Mouse (Mus musculus) frontal cortex, adult 2 months (tissue): ENCODE measurements around the gene Slc2a1. TPM values are rescaled to one million over a fixed set of nuclear protein-coding genes. Genes with fewer than 3 reads are reported as not detected.
A peak's percentile ranks its signal among the peaks of the same experiment; 100 is the strongest.

Source experiments
- DNase-seq, 2 experiments: peaks; one replicate each; pipeline ENCODE4 v3.0.0; 2022; ENCODE audit warnings: low spot score in 1 of 2; ENCODE audit errors: extremely low spot score in 1 of 2
- polyA plus RNA-seq: library from polyadenylated mRNA; depleted of rRNA; stranded (reverse); fragments of >200 nt; gene quantifications from 2 replicates; pipeline ENCODE4 v1.2.3, GENCODE M21; 2012; rRNA removed

Gene Slc2a1
- 98.9 and 106 TPM in 2 replicates for polyA plus RNA-seq

DNA sequence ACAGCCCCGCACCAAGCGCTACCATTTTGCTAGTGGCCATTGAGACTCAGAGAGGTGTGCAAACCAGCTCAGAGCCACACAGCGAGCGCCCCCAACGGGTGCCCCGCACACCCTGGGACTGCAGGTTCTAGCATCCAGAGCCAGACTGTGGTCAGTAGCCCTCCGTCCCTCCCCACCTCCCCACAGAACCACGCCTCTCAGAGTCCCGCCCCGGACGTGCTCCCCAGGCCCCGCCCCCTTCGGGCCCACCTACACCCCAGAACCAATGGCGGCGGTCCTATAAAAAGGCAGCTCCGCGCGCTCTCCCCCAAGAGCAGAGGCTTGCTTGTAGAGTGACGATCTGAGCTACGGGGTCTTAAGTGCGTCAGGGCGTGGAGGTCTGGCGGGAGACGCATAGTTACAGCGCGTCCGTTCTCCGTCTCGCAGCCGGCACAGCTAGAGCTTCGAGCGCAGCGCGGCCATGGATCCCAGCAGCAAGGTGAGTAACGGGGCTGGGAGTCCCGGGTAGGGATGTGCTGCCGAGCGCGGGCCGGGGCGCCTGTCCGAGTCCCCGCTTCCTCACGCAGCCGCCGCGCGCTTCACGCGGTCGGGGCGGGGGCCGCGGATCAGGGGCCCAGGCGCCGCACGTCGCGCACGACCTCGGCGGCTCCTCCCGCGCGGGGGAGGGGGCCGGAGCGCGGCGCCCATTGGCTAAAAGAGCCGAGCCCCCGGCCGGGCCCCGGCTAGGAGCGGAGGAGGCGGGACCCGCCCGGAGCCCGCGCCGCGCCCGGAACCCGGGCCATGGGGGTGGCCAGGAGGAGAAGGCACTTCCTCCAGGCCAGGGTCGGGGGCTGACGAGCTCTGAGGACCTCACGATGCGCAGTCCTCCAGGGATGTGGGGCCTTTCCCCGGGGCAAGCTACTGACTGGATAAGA, at the start of gene Slc2a1:
Slc2a1 (plus strand) TSS at position 217 of the 914 bp plus-strand sequence.
- peak; percentile 81 to 90 for DNase-seq

DNA sequence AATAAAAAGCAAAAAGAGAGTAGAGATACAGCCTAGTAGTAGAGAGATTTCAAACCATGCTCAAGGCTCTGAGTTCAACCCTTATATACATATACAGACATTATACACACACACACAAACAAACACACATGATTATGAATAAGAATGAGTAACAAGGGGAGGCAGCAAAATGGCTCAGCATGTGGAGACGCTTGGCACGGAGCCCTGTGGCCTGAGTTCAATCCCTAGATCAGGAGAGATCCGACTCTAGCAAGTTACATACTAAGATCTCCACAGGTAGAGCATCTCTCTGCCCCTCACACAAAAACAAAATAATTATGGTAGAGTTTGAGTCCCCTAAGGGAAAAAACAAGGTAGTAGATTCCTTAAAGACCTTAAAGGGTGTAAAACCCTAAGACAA, 41.7 kb upstream of the Slc2a1 start:
- DNase-seq = no peak

DNA sequence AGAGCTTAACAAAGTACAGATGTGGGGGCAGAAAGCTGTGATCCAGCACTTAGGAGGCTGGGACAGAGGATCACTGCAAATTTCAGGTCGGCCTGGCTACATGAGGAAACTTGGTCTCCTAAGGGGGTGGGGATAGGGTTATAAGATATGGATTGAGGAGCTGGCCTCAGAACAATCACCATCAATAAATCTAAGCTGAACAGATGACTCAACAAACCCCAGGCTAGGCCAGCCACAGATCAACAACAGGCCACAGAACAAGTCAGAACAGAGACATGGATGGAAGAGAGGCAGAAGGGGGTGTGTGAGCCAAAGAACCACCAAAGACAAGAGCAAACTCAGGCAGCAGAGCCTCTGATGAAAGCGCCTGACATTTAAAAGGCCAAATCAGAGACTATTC, 41.3 kb upstream of the Slc2a1 start:
- no peak for DNase-seq

DNA sequence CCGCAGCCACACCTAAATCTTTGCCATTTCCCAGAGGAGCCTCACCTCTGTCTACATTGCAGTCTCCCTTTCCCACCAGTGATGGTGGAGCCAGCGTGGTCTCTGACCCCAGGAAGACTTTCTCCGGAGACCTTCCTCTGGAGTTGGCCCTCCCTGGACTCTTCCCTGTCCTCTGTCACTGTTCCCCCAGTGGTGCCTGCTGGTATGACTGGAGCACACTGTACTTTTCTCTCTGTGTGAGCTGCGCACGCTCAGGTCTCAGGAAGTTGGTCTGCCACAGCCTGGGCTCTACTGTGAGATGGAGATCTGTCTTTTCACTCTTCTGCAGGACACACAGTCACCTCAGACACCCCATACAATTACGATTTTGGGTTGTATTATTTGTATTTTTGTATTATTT, 39.6 kb upstream of the Slc2a1 start:
- no peak for DNase-seq

DNA sequence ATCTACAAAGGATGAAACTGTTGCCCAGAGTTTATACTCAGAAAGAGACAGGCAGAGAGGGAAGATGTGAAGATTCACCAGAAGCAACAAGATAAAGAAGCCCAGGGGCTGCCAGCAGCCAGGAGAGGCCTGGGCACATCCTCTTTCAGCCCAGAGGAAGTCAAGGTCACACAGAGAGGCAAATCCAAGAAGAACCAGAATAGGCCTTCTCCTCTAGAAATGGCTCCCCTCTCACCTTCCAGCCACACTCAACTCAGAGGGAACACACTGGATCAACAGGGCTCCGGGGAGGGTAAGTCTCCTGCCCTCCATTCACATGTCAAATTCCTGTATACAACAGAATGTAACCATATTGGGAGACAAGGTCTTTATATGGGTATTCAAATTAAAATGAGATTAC, 38.3 kb upstream of the Slc2a1 start:
- DNase-seq = no peak

DNA sequence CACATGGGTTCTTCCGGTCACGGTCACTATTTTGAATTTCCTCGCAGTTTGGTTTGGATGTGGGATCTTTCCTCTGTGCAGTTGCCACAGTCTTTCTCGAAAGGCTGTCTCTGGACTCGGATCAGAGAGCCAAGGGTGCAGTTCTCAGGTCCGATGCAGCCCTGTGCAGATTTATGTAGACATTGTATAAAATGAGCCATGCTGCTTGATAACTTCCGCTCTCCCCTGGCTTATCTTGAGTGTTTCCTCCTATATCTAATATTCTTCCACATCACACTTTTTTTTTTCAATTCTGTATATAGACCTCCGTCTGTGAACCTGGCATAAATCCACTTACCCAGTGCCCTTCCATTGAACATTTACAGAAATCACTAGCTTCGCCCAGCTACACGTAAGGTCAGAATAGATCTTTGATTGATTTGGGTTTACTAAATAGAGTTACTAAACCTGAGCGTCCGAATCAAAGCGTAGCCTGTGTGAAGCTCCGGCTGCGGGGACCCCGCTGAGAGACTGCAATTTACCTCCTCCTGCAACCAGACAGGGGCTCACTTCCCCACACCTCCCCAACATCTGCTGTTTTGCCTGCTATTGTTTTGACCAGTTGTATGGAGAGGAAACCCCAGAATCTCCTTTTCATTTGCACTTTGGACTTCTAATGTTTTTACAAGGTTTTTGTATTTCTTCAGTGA, 37.4 kb upstream of the Slc2a1 start:
- no peak for DNase-seq

DNA sequence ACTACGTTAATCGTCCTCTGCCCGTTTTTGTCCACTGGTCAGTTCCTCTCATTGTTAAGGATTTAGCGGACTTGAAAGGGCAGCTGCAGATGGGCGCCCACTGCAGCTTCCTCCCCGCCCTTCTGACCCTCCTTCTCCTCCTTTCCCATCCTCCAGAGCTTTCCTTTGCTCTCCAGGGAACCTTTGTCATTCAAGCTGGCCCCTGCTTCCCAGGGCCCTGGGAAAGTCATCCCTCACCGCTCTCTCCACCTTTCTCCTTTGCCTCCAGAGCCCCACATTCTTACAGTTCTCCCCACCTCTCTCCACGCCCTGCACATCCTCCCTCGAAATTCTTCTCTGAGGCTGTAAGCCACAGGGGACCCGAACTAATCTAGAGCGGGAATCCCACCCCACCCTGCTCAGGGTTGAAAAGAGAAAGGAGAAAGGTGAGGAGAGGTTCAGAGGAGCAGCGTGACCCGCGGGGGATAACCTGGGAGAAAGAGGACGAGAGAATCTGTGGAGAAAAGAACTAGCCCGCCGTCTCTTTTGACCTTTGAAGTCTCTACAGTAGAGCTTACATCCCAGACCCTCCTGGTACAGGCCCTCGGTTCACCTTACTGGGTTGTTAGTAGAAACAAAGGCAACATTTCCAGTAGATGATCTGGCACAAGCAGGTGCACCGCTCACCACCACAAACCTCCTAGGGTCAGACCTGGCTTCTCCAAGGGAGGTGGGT, 36.7 kb upstream of the Slc2a1 start:
- DNase-seq = no peak

DNA sequence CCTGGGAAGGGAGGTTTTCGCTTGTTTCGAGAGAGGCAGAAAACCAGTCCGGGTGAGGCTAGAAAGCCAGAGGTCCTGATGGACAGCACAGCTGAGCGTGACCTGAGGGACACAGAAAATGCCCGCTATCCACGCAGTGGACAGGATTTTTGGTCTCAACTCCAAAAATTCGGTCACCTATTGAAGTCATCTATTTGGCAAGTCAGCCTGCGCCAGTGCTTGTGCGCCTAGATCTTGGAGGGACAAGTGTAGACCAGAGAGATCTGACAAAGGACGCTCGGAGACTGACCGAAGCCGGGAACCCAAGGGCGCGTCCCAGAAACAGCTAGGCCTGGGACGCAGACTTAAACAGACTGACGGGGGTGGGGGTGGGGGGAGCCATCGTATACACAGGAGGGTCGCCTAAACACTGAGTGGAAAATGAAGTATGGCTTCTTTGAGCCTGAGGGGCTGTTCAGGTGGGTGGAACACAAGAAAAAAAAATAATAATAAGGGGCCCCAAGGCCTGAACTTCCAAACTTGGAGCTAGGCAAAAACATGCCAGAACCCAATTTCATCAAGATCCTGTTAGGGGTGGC, 36.1 kb upstream of the Slc2a1 start:
- no peak for DNase-seq

DNA sequence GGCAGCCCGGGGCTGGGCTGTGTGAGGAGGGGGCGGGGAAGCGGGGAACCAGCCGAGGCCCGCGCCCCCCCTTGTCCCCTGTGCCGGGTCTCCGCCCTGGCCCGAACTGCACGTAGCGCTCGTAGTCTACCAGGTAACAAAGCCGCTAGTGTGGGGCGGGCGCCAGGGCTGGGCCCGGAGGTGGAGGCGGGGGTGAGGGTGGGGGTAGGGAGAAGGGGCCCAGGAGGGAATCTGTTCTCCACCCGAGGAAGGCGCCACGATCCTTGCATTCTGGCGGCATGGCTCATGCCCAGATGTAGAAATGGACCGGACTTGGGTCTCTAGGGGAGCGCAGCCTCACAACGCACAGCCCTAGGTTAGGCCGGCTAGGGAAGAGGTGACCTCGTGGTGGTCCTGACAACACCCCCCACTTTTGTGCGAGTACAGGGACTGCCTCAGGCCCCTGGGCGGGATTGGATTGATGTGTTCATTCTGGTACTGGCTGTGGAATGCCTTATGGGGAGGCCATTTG, 35.5 kb upstream of the Slc2a1 start:
- DNase-seq = no peak

DNA sequence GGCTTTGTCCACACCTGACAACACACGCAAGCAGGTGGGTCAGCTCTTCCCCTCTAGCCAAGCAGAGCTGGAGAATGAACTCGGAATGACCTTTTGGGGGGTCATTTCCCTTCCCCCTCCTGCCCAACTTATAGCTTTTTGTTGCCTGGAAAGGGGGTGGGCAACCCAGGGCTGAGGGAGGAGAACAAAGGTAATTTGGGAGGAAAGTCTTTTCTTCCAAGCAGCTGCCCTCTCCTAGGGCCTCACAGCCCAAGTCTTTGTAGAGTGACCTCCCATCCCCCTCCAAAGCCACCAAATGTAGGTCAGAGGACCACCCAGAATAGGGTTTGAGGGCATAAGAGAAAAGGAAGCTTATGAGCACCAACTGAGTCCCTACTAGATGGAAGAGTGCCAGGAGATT, 34.9 kb upstream of the Slc2a1 start:
- DNase-seq = no peak

DNA sequence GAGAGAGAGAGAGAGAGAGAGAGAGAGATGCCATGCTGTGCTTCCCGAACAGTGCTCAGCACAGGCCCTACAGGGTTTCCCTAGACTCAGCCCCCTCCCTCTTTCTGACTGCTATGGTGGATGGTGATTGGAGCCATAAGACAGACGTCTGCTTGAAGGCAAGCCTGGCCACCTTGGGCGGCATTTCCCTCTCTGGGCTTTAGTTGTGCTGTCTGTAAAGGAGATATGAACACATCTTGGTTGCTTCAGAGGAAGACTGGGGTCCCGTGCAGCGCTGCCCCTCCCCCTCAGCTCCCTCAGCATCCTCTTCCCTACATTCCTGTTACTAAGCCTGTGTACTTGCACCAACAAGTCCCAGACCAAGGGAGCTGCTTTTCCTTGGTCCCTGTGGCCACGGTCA, 33.9 kb upstream of the Slc2a1 start:
- no peak for DNase-seq

DNA sequence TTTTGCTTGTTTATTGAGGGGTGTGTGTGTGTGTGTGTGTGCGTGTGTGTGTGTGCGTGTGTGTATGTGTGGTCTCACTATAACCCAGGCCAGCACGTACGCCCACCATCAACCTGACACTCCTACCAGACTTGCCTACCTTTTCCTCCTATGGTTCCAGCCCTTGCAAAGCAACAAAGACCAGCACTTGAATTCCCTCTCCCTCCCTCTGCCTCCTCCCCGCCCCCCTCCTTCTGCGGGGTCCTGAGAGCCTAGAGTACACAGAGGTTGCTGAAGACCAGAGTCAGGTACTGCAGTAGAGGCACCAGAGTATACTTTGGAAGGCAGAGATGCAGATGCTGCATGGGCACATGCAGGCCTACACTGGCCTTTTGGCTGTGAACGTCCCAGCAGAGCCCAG, 33.2 kb upstream of the Slc2a1 start:
- no peak for DNase-seq

DNA sequence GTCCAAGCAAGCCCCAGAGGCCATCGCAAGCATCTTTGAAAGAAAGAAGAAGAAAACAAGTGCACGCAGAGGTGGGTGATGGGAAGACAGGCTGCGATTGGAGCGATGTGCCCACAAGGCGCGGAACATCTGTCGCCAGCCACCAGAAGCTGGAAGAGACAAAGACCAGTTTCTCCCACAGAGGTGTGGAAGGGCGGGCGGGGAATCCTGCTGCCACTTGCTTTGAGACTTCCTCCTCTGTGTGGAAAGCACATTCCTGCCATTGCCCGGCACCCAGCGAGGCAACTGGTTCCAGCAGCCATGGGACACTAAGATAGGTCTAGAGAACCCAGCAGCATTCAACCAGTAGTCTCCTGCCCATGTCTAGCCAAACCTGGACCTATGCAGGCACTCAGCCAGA, 32.2 kb upstream of the Slc2a1 start:
- no peak for DNase-seq

DNA sequence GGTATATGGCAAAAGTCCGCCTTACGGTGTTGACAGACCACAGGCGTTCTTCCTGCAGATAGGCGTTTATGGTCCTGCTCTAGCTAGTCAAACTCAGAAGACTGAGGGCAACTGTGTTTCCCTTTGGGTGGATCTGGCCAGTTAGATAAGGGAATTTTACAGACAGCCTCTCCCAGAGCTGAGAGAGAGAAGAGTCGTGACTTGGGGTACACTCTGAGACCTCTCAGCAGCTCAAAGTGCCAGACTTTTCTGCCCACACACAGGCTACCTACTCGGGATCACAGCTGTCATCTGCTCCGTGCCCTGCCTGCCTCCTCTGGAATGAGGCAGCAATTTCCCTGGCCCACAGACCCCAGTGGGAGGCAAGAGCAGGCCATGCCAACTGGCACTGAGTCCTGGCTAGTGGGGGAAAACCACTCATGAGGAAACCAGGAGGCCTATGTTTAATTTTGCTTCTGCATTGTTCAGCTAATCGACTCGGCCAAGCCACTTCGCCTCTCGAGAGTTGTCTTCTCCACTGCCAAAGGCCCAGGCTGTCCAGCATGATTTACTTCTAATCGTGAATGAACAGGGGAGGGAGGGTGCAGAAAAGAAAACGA, 31.3 kb upstream of the Slc2a1 start:
- peak in 1 of 2 experiments; percentile 47 for DNase-seq

DNA sequence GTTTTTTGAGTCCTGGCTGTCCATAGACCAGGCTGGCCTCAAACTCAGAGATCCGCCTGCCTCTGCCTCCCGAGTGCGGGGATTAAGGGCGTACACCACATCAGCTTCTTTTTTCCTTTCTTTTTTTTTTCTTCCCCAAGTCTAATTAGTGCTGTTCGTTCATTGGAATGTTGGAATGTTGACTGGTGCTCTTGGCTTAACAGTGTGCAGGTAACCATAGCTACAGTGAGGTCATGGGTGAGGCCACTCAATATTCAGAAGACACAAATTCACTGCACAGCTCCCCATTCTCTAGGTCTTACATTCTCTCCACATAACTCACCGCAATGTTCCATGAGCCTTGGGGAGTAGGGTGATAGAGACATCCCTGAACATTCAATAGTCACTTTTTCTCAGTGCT, 28.6 kb upstream of the Slc2a1 start:
- DNase-seq = no peak

DNA sequence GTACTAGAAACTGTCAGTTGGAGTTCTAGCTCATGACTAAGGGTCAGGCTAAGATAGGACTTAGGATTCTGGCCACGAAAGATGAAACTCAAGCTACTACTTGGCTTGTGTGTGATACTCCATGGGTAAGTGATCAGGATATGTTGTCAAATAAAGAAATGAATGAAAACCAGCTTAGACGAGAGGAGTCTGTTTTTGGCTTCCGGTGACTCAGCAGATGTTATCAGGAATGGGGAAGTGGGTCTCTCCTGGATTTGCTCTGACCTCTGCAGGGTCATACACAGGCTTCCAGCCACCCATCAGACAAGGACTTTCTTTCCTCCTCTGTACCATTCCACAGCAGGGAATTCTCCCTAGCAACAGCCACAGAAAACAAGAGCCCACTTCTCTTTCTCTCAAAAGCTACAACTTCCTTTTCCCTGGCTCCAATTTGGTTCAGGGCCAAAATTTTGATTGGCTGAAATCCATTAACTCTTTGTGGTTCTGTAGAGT, 25.7 kb upstream of the Slc2a1 start:
- no peak for DNase-seq

DNA sequence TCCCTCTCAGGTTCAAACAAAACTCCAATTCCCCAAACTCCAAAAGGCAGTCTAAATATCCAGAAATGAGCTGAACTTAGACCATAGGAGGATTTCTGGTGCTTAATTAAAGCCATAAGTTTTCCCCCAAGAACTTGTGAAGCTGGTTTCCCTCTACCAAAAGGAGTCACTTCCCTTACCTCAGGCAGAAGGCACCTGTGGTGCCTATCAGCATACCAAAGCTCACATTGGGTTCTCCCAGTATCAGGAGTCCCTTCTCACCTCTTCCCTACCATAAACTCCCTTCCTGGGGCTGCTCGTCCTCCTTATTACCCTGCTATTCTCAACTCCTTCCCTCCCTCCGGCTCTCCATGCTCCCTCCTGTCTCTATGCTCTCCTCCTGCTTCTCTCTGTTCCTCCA, 20.1 kb upstream of the Slc2a1 start:
- DNase-seq = no peak

DNA sequence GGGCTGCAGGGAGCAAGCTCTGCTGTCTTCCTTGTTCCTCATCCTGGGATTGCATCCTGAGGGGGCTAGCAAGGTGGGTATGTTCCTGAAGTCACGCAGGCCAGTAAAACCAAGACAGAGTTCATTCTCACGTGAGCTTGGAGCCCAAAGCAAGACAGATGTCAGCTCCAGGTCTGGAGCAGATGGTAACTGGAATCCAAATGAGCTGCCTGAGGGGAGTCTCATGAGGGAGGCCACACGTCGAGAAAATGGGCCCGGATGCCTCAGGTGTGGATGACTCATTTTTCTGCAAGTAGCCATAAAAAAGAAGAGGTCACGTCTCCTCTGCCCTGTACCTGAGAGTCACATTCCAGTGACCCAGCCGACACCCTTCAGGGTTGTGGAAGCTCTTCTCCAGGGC, 14.6 kb upstream of the Slc2a1 start:
- DNase-seq = no peak

DNA sequence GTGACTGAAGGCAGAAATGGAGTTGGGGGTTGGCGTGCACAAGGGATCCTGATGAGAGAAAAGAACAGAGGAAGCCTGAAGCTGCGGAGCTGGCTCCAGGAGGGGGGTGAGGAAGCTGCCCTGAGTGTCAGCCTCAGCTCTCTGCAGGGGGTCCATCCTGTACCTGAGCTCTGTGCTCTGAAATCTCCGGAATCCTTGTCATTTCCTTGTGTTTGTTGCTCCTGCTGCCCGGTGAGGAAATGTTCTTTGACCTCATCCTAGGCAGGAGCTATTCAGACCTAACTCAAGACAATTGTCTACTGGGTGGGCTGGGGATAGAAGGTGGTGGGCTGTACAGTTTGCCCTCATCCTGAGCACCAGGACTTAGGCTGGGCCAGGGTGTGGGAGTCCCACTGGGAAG, 13.5 kb upstream of the Slc2a1 start:
- DNase-seq = no peak

DNA sequence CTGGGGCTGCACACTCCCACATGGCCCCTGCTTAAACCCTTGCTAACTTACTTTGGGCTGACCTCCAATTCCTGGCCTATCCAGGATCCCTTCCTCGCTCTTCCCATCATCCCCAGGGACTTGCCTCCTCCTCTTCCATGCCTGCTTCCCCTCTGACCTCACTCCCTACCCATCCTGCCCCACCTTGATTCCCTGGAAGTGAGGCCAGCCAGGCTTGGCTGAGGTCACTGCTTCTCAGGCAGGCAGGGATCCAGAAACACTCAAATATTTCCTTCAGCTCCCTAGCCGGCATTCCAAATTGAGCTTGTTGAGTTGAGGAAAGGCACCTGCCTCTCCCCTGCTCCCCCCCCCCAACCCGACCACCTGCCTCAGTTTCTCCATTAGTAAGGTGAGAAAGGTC, 12.1 kb upstream of the Slc2a1 start:
- no peak for DNase-seq
